Mouse (Mus musculus) thymus, postnatal 4 days (tissue): ENCODE results near the gene Grip1.

Source experiments
- DNase-seq: peaks from one replicate; pipeline ENCODE4 v3.0.0; 2021

Gene Grip1

GRCm38 (mm10) chr10:119851594-119851993 is 398.0 kb downstream of the Grip1 start:
- no peak for DNase-seq

GRCm38 (mm10) chr10:119852582-119853135 is 399.0 kb downstream of the Grip1 start:
- no peak for DNase-seq

GRCm38 (mm10) chr10:119867726-119868125 is 414.1 kb downstream of the Grip1 start:
- DNase-seq, result no peak

GRCm38 (mm10) chr10:119868995-119869579 is 415.5 kb downstream of the Grip1 start:
- DNase-seq, result no peak

- no peak for DNase-seq
These were observed 423.1 kb downstream of the Grip1 start for GRCm38 (mm10) chr10:119876721-119877120.

- DNase-seq, result no peak
These were observed 424.7 kb downstream of the Grip1 start for GRCm38 (mm10) chr10:119878331-119878730.

- no peak for DNase-seq
These were observed 431.0 kb downstream of the Grip1 start for GRCm38 (mm10) chr10:119884591-119884990.

GRCm38 (mm10) chr10:119885563-119885962 is 431.9 kb downstream of the Grip1 start:
- DNase-seq, result no peak

GRCm38 (mm10) chr10:119886681-119887080 is 433.1 kb downstream of the Grip1 start:
- DNase-seq, result no peak

GRCm38 (mm10) chr10:119902754-119903153 is 449.1 kb downstream of the Grip1 start:
- DNase-seq, result no peak

- DNase-seq, result no peak
These were observed 453.2 kb downstream of the Grip1 start for GRCm38 (mm10) chr10:119906869-119907268.

GRCm38 (mm10) chr10:119917995-119918394 is 464.4 kb downstream of the Grip1 start:
- DNase-seq, result no peak

- no peak for DNase-seq
These were observed 474.3 kb downstream of the Grip1 start for GRCm38 (mm10) chr10:119927963-119928362.

- DNase-seq, result no peak
These were observed 475.3 kb downstream of the Grip1 start for GRCm38 (mm10) chr10:119928921-119929320.

GRCm38 (mm10) chr10:119932794-119933193 is 479.2 kb downstream of the Grip1 start:
- DNase-seq, result no peak

- no peak for DNase-seq
These were observed 479.7 kb downstream of the Grip1 start for GRCm38 (mm10) chr10:119933362-119933761.

- DNase-seq, result no peak
These were observed 481.6 kb downstream of the Grip1 start for GRCm38 (mm10) chr10:119935231-119935630.

GRCm38 (mm10) chr10:119937481-119937880 is 483.9 kb downstream of the Grip1 start:
- DNase-seq, result no peak

- no peak for DNase-seq
These were observed 490.3 kb downstream of the Grip1 start for GRCm38 (mm10) chr10:119943906-119944305.

- DNase-seq, result no peak
These were observed 497.8 kb downstream of the Grip1 start for GRCm38 (mm10) chr10:119951460-119951859.

GRCm38 (mm10) chr10:119957260-119957955 is 503.8 kb downstream of the Grip1 start:
- DNase-seq, result no peak

GRCm38 (mm10) chr10:119960915-119961314 is 507.3 kb downstream of the Grip1 start:
- DNase-seq, result no peak

GRCm38 (mm10) chr10:119966321-119966720 is 512.7 kb downstream of the Grip1 start:
- no peak for DNase-seq

GRCm38 (mm10) chr10:119979396-119979795 is 525.8 kb downstream of the Grip1 start:
- no peak for DNase-seq
